Mouse (Mus musculus) macrophage (primary cell): ENCODE measurements around the gene Timp4. TPM values are rescaled to one million over a fixed set of nuclear protein-coding genes. Genes with fewer than 3 reads are reported as not detected.

Experiments
- H3K27ac ChIP-seq: fragments of 350-480 bp; formaldehyde crosslinking; 2 replicates; pipeline ENCODE4 v1.9.0; 2021
- H3K36me3 ChIP-seq: fragments of 350-480 bp; formaldehyde crosslinking; 2 replicates; pipeline ENCODE4 v1.9.0; 2021; ENCODE audit errors: inconsistent target
- H3K4me3 ChIP-seq: fragments of 350-480 bp; formaldehyde crosslinking; 2 replicates; pipeline ENCODE4 v1.9.0; 2021; ENCODE audit errors: inconsistent target
- H3K79me2 ChIP-seq: fragments of 350-480 bp; formaldehyde crosslinking; 2 replicates; pipeline ENCODE4 v1.9.0; 2021; ENCODE audit errors: inconsistent target
- WGBS: methylation state at CpG from one replicate; pipeline ENCODE4 v1.1.7; 2026; ENCODE audit warnings: inconsistent platforms; ENCODE audit not compliant: missing documents; 5-methylcytosine and 5-hydroxymethylcytosine counted together
- polyA plus RNA-seq: library from polyadenylated mRNA; stranded (reverse); fragments of 250-400 nt; gene quantifications from 3 replicates; pipeline ENCODE4 v1.2.4, GENCODE M21; 2018; ENCODE audit warnings: inconsistent platforms

Timp4 gene
- polyA plus RNA-seq, 1 experiment from 2014 or later = not detected

DNA sequence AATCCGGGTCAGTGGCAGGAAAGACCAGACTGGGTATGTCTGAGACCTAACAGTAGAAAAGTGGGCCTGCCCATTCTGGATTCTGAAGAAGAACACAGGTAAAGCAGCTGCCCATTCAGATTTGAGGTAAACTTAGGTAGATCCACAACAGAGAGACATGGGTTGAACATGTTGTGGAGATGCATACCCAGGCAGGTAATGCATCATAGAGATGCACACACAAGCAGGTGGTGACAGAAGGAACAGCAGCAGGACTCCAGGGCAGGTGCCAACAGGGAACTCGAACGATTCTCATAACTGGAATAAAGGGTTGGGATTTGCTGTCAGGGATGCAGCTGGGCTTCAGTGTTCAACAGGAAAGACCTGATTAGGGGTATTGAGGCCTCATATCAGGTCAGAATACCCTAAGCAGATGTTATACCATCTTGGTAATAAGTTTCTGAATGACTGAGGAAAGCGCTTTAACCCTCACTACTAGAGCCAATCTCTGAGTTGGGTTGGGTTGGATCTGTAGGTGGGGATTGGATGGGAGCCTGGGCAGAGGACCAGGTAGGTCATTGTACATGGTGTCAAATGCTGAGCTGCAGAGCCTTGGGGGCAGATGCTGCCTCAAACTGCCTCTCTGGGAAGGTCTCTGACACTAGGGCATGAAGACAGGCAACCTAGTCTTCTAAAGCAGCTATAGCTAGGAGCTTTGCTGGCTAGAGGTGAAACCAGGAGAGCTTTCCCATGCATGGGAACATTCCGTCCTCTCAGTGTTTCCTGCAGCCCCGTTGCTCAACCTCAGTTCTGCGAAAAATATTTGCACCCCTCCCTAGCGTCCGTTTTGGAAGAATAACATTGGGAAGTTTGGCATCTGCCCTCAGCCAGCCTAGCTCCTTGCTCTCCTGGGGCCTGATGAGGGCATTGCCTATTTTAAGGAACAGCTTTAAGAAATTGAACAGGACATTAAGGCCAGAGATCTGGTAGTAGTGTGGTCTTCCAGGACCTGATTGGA, 13.7 kb downstream of the Timp4 start:
- Histone ChIP-seq H3K4me3 (no peak overlapping the region), H3K36me3 (no peaks in the 10 kb centered on the region), H3K27ac (no peak overlapping the region), H3K79me2 (no peaks in the 10 kb centered on the region)
- WGBS = 85% methylated on average over 9 of the region's 9 CpGs

DNA sequence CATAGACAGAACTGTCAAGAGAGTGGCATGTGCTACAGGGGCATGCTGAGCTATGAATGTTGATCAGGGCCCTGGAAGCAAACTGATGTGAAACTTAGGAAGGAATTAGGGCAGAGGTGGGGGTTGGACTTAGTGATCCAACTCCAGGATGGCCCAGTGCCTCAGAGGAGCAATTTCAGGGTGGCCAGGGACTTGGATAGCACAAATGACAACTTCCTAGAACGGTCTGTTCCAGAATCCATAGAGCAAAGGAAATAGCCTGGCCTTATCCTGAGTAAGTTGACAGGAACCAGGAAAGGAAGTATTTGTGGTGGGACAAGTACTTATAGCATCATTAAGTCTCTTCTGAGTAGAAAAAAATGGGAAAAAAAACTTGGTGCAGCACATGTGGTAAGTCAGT, 19.4 kb downstream of the Timp4 start:
- H3K79me2 ChIP-seq = no peaks in the 10 kb centered on the region
- no peaks in the 10 kb centered on the region for H3K36me3 ChIP-seq
- no peak overlapping the region for H3K4me3 ChIP-seq
- WGBS = 83% methylated on average over 1 of the region's 1 CpGs
- no peak overlapping the region for H3K27ac ChIP-seq

DNA sequence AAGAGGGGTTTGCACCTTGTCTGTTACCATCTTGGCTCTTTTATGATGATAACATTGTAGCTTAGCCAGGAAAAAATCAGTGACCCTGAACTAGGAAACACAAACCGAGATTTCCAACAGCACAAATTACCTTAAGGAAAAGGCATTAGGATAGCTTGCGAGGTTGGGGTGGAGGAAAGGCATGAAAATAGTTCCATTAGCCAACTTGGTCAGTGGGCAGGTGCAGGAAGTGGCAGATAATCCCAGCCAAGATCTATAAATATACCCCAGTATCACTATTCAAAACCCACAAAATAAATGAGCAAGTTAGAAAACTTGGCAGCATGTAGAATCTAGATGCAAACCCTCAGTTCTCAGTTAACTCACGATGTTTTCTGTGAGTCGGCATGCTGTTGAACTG, 20.2 kb downstream of the Timp4 start:
- H3K27ac ChIP-seq = no peak overlapping the region
- no peak overlapping the region for H3K4me3 ChIP-seq
- WGBS = 40% methylated on average over 4 of the region's 4 CpGs
- H3K79me2 ChIP-seq = no peaks in the 10 kb centered on the region
- H3K36me3 ChIP-seq = no peaks in the 10 kb centered on the region

GRCm38 (mm10) chr6:115230557-115230956, 21.4 kb downstream of the Timp4 start:
- Histone ChIP-seq H3K27ac (no peak overlapping the region), H3K79me2 (no peaks in the 10 kb centered on the region), H3K4me3 (no peak overlapping the region), H3K36me3 (no peaks in the 10 kb centered on the region)
- 82% methylated on average over 3 of the region's 3 CpGs for WGBS

DNA sequence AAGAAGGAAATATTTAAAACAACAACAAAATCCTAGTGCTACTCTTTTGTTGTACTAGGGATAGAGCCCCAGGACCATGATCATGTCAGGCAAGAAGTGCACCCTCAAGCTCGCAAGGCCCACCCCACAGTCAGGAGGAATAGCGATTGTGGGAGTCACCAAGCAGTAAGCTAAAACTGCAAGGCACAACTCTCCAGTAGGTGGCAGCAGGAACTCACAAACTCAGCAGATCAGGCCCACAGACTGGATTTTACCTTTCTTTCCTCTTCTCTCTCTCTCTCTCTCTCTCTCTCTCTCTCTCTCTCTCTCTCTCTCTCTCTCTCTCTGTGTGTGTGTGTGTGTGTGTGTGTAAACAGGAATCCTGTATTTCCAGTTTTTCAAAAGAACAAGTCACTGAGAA, 24.5 kb downstream of the Timp4 start:
- no peak overlapping the region for H3K27ac ChIP-seq
- no peaks in the 10 kb centered on the region for H3K36me3 ChIP-seq
- WGBS = 0% methylated on average over 2 of the region's 2 CpGs
- H3K79me2 ChIP-seq = no peaks in the 10 kb centered on the region
- H3K4me3 ChIP-seq = no peak overlapping the region

DNA sequence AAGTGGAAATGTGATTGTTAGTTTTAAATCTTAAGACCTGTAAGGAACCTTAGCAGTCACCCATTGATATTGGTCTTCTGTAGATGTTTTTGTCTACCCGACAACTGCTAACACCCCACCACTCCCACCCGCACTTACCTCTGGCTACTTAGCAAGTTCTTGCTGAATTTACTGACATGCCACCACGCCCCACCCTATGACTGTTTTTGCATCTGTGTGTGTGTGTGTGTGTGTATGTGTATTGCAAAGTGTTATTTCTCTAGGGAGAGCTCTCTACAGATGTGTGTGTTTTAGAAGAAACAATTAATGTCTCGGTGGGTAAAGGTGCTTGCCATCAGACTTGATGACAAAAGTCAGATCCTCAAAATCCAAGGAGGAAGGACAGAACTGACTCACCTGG, 25.0 kb downstream of the Timp4 start, which contains the start of gene Gm17482:
Gene Gm17482 (plus strand): TSS at position 301 of the 400 bp plus-strand sequence.
- Histone ChIP-seq H3K4me3 (no peak within 1 kb of the TSS), H3K27ac (no peak within 1 kb of the TSS), H3K79me2 (no peaks in the 10 kb centered on the region), H3K36me3 (no peaks in the 10 kb centered on the region)
- 64% methylated on average over 3 of the region's 4 CpGs for WGBS

GRCm38 (mm10) chr6:115225519-115225918, 26.5 kb downstream of the Timp4 start:
- WGBS = 84% methylated on average over 3 of the region's 3 CpGs
- no peak overlapping the region for H3K4me3 ChIP-seq
- H3K27ac ChIP-seq = no peak overlapping the region
- no peaks in the 10 kb centered on the region for H3K79me2 ChIP-seq
- H3K36me3 ChIP-seq = no peaks in the 10 kb centered on the region

GRCm38 (mm10) chr6:115221215-115221641, 30.8 kb downstream of the Timp4 start:
- Histone ChIP-seq H3K4me3 (no peak overlapping the region), H3K79me2 (no peaks in the 10 kb centered on the region), H3K36me3 (no peaks in the 10 kb centered on the region), H3K27ac (no peak overlapping the region)
- WGBS = 92% methylated on average over 8 of the region's 8 CpGs

- Histone ChIP-seq H3K4me3 (no peak overlapping the region), H3K27ac (no peak overlapping the region), H3K79me2 (no peaks in the 10 kb centered on the region), H3K36me3 (no peaks in the 10 kb centered on the region)
- 12% methylated on average over 5 of the region's 5 CpGs for WGBS
Measured at GRCm38 (mm10) chr6:115213129-115213528, 38.9 kb downstream of the Timp4 start.

GRCm38 (mm10) chr6:115212132-115212903, 39.7 kb downstream of the Timp4 start:
- H3K36me3 ChIP-seq = no peaks in the 10 kb centered on the region
- WGBS = 60% methylated on average over 5 of the region's 5 CpGs
- no peaks in the 10 kb centered on the region for H3K79me2 ChIP-seq
- no peak overlapping the region for H3K4me3 ChIP-seq
- H3K27ac ChIP-seq = no peak overlapping the region

DNA sequence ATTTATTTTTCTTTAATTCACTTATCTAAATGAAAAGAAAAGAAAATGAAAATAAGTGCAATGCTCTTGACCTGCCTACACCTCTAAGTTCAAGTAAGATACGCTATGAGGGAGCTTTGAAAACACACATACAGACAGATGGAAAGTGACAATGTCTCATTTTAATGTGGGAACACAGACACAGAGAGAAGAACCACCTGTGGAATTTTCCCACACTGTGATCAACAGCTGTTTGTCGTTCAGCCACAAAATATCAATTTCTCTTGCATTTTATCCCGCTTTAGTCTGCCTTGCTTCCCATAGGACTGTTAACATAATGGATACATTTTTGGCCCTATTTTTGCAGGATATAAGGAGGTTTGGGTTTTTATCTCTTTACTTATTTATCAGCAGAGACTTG, 41.2 kb downstream of the Timp4 start:
- WGBS = 91% methylated on average over 3 of the region's 3 CpGs

GRCm38 (mm10) chr6:115210187-115210586, 41.8 kb downstream of the Timp4 start:
- no peak overlapping the region for H3K27ac ChIP-seq
- 86% methylated on average over 2 of the region's 2 CpGs for WGBS
- H3K36me3 ChIP-seq = no peaks in the 10 kb centered on the region
- H3K4me3 ChIP-seq = no peak overlapping the region
- H3K79me2 ChIP-seq = no peaks in the 10 kb centered on the region

More for the DNA sequence above, 41.2 kb downstream of the Timp4 start:
- Histone ChIP-seq H3K4me3 (no peak overlapping the region), H3K36me3 (no peaks in the 10 kb centered on the region), H3K27ac (no peak overlapping the region), H3K79me2 (no peaks in the 10 kb centered on the region)

DNA sequence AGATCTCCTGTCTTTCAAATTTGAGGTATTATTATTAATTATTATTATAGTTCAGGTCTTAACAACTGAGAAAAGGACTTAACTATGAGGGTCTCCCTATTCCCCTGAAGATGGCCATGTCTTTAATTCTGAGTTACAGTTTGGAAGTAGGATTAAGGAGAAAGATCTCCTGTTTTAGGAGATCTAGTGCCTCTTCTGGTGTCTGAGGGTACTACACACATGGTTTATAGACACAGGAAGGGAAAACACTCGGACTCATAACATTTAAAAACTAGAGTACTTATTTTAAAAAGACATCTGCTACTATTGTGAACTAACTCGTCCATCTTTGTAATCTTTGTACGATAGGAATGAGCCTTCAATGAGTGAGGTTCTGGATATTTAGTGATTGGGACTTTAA, 49.0 kb downstream of the Timp4 start:
- no peaks in the 10 kb centered on the region for H3K79me2 ChIP-seq
- WGBS = 92% methylated on average over 3 of the region's 3 CpGs
- H3K4me3 ChIP-seq = no peak overlapping the region
- H3K36me3 ChIP-seq = no peaks in the 10 kb centered on the region
- no peak overlapping the region for H3K27ac ChIP-seq

DNA sequence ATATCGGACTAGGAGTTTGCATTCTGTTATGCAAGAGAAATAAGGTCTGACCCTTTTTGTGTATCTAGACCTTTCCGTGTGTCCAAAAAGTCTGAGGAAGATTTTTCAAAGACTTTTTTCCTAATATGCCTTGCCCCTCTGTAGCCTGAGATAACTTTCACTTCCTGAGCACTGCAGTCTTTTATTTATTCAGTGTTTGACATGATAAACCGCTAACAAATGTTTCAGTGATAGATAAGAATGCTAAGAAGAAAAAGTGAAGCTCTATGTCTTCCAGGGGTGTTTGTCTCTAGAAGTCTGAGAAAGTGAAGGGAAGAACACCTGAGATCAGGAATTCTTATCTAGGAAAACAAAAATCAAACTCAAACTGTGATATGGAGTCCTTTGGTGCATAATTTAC, 51.3 kb downstream of the Timp4 start:
- Histone ChIP-seq H3K27ac (no peak overlapping the region), H3K36me3 (no peaks in the 10 kb centered on the region), H3K4me3 (no peak overlapping the region), H3K79me2 (no peaks in the 10 kb centered on the region)
- WGBS = 79% methylated on average over 3 of the region's 3 CpGs
